Mouse (Mus musculus): ENCODE measurements around the gene Prrc2a. TPM values are rescaled to one million over a fixed set of nuclear protein-coding genes. Genes with fewer than 3 reads are reported as not detected.
A peak's percentile ranks its signal among the peaks of the same experiment; 100 is the strongest.

Prrc2a gene
- total and polyA plus RNA-seq, 3 experiments: 71.0 to 663 (median 87.6) TPM

- H3K27me3 ChIP-seq (ENCODE audit: control insufficient read depth in 1 of 2, insufficient read depth in 2 of 2, low read length in 2 of 2): no peaks in the 10 kb centered on the region
- peak; percentile 83 for DNase-seq (ENCODE audit: low read depth, low spot score)
- peak overlapping the region; percentile 96 for H3K27ac ChIP-seq (ENCODE audit: control insufficient read depth, low read depth, low read length)
- peaks cover 0 to 31% of the 10 kb centered on the region in 2 experiments; a peak in 2 of 4 replicates for H3K36me3 ChIP-seq (ENCODE audit: control insufficient read depth in 1 of 2, insufficient read depth in 2 of 2, low read length in 2 of 2)
- H3K4me1 ChIP-seq (ENCODE audit: control insufficient read depth in 1 of 2, insufficient read depth in 2 of 2, low read length in 2 of 2): peaks cover 22 to 36% of the 10 kb centered on the region in 2 experiments
- TF ChIP-seq TCF12 (IDR thresholded peaks at IDR 0.05; ENCODE audit: low read depth, low read length) (peak; percentile 12; the same call in 1 of the 2 replicates), ZC3H11A (IDR thresholded peaks at IDR 0.05; ENCODE audit: low read depth, low read length) (peak; percentile 85), GABPA (IDR thresholded peaks at IDR 0.05; ENCODE audit: low read depth, low read length) (no peak), MAZ (IDR thresholded peaks at IDR 0.05; ENCODE audit: low read depth, low read length) (peak; percentile 60; the same call in 1 of the 2 replicates), TAL1 (IDR thresholded peaks at IDR 0.05; ENCODE audit: low read length) (no peak), MAX (IDR thresholded peaks at IDR 0.05; ENCODE audit: low read length) (no peak), MYC (IDR thresholded peaks at IDR 0.05; ENCODE audit: low read depth, low read length) (0 out of 2 replicates have a peak, but pooled peaks have one; percentile 33), RAD21 (IDR thresholded peaks at IDR 0.05; ENCODE audit: low read depth, low read length) (peak; percentile 87), CTCF (IDR thresholded peaks at IDR 0.05 in 2 of 3, conservative IDR thresholded peaks at IDR 0.05 in 1 of 3; ENCODE audit: control insufficient read depth in 1 of 3, insufficient read depth in 1 of 3, low read depth in 2 of 3, low read length in 3 of 3, poor library complexity in 1 of 3, severe bottlenecking in 1 of 3) (peak; percentile 56 to 92 (median 82)), ETS1 (IDR thresholded peaks at IDR 0.05; ENCODE audit: low read depth, low read length) (peak; percentile 32; the same call in 1 of the 2 replicates), ZNF384 (IDR thresholded peaks at IDR 0.05; ENCODE audit: low read depth, low read length) (peak; percentile 93), GATA1 (IDR thresholded peaks at IDR 0.05; ENCODE audit: low read depth, low read length) (no peak), HCFC1 (IDR thresholded peaks at IDR 0.05; ENCODE audit: low read depth, low read length) (peak; percentile 52; the same call in 1 of the 2 replicates), SIN3A (IDR thresholded peaks at IDR 0.05; ENCODE audit: low read length) (peak; percentile 60; the same call in 1 of the 2 replicates), USF2 (IDR thresholded peaks at IDR 0.05; ENCODE audit: borderline replicate concordance in 1 of 2, insufficient read depth in 1 of 2, low read depth in 1 of 2, low read length in 2 of 2) (no peak), POLR2A (IDR thresholded peaks at IDR 0.05; ENCODE audit: control insufficient read depth in 1 of 2, insufficient read depth in 1 of 2, low read depth in 1 of 2, low read length in 2 of 2, poor library complexity in 1 of 2) (peak in 1 of 2 experiments; percentile 40; a peak in 1 of 4 replicates), SMC3 (IDR thresholded peaks at IDR 0.05; ENCODE audit: low read depth, low read length) (peak; percentile 87)
- H3K9me3 ChIP-seq (replicated peaks; ENCODE audit: insufficient read depth, low read length): no peaks in the 10 kb centered on the region
- H3K9ac ChIP-seq (ENCODE audit: control insufficient read depth, low read depth, low read length, poor library complexity, severe bottlenecking): peak overlapping the region; percentile 64
- H3K4me3 ChIP-seq (ENCODE audit: control insufficient read depth in 1 of 2, insufficient read depth in 1 of 2, low read depth in 2 of 2, low read length in 2 of 2): peak overlapping the region; percentile 22
- no peaks in the 10 kb centered on the region for H3K79me2 ChIP-seq (ENCODE audit: control insufficient read depth, insufficient read depth, low read length, poor library complexity)
Observed at GRCm38 (mm10) chr17:35105740-35106389, 58.8 kb downstream of the Prrc2a start.

DNA sequence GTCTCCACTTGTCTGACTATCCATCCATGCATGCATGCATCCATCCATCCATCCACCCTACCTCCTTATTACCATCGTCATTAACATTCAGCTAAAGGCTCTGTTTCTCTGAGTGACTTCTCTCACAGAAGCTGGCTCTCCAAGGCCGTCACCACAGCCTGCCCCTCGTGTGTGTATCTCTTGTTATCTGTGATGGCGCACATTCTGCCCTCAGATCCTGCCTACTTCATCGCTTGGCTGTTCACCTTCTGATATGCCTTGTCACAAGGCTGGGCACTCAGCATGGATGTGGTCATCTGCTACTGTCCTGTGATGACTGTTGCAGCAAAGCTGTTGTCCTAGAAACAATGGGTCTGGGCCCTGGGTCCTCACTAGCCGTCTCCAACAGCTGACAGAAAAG, 59.9 kb downstream of the Prrc2a start:
- peaks cover 22 to 36% of the 10 kb centered on the region in 2 experiments for H3K4me1 ChIP-seq (ENCODE audit: control insufficient read depth in 1 of 2, insufficient read depth in 2 of 2, low read length in 2 of 2)
- TF ChIP-seq RAD21 (IDR thresholded peaks at IDR 0.05; ENCODE audit: low read depth, low read length) (no peak), POLR2A (IDR thresholded peaks at IDR 0.05; ENCODE audit: control insufficient read depth in 1 of 2, insufficient read depth in 1 of 2, low read depth in 1 of 2, low read length in 2 of 2, poor library complexity in 1 of 2) (peak in 1 of 2 experiments; percentile 53; a peak in 1 of 4 replicates), TCF12 (IDR thresholded peaks at IDR 0.05; ENCODE audit: low read depth, low read length) (peak; percentile 91), TBP (IDR thresholded peaks at IDR 0.05; ENCODE audit: low read depth, low read length) (no peak; the same call in 1 of the 2 replicates), HCFC1 (IDR thresholded peaks at IDR 0.05; ENCODE audit: low read depth, low read length) (0 out of 2 replicates have a peak, but pooled peaks have one; percentile 33), MXI1 (IDR thresholded peaks at IDR 0.05; ENCODE audit: low read depth, low read length) (peak; percentile 60), SMC3 (IDR thresholded peaks at IDR 0.05; ENCODE audit: low read depth, low read length) (peak; percentile 6; the same call in 1 of the 2 replicates), POLR2AphosphoS5 (IDR thresholded peaks at IDR 0.05; ENCODE audit: borderline replicate concordance, low read depth, low read length) (no peak), BHLHE40 (IDR thresholded peaks at IDR 0.05; ENCODE audit: borderline replicate concordance, low read depth, low read length) (peak; percentile 25; the same call in 1 of the 2 replicates), GATA1 (IDR thresholded peaks at IDR 0.05; ENCODE audit: low read depth, low read length) (peak; percentile 91), MAX (IDR thresholded peaks at IDR 0.05; ENCODE audit: low read length) (peak; percentile 55), SIN3A (IDR thresholded peaks at IDR 0.05; ENCODE audit: low read length) (peak; percentile 69), MYC (IDR thresholded peaks at IDR 0.05; ENCODE audit: low read depth, low read length) (peak; percentile 48; the same call in 1 of the 2 replicates), USF1 (IDR thresholded peaks at IDR 0.05; ENCODE audit: low read depth, low read length) (peak; percentile 18; the same call in 1 of the 2 replicates), ZC3H11A (IDR thresholded peaks at IDR 0.05; ENCODE audit: low read depth, low read length) (no peak), ETS1 (IDR thresholded peaks at IDR 0.05; ENCODE audit: low read depth, low read length) (peak; percentile 79), CTCF (IDR thresholded peaks at IDR 0.05 in 2 of 3, conservative IDR thresholded peaks at IDR 0.05 in 1 of 3; ENCODE audit: control insufficient read depth in 1 of 3, insufficient read depth in 1 of 3, low read depth in 2 of 3, low read length in 3 of 3, poor library complexity in 1 of 3, severe bottlenecking in 1 of 3) (no peak), RCOR1 (IDR thresholded peaks at IDR 0.05; ENCODE audit: low read depth, low read length) (peak; percentile 21; the same call in 1 of the 2 replicates), CHD1 (IDR thresholded peaks at IDR 0.05; ENCODE audit: low read depth, low read length) (0 out of 2 replicates have a peak, but pooled peaks have one; percentile 41), ZMIZ1 (IDR thresholded peaks at IDR 0.05; ENCODE audit: low read depth, low read length) (no peak), MAZ (IDR thresholded peaks at IDR 0.05; ENCODE audit: low read depth, low read length) (peak; percentile 24; the same call in 1 of the 2 replicates), TAL1 (IDR thresholded peaks at IDR 0.05; ENCODE audit: low read length) (peak; percentile 98)

More for the DNA sequence above, 59.9 kb downstream of the Prrc2a start:
- Histone ChIP-seq H3K4me3 (ENCODE audit: control insufficient read depth in 1 of 2, insufficient read depth in 1 of 2, low read depth in 2 of 2, low read length in 2 of 2) (peak overlapping the region in 1 of 2 experiments; percentile 5; a peak in 1 of 4 replicates), H3K36me3 (ENCODE audit: control insufficient read depth in 1 of 2, insufficient read depth in 2 of 2, low read length in 2 of 2) (peaks cover 0 to 31% of the 10 kb centered on the region in 2 experiments; a peak in 2 of 4 replicates), H3K79me2 (ENCODE audit: control insufficient read depth, insufficient read depth, low read length, poor library complexity) (no peaks in the 10 kb centered on the region), H3K9me3 (replicated peaks; ENCODE audit: insufficient read depth, low read length) (no peaks in the 10 kb centered on the region), H3K27me3 (ENCODE audit: control insufficient read depth in 1 of 2, insufficient read depth in 2 of 2, low read length in 2 of 2) (no peaks in the 10 kb centered on the region), H3K9ac (ENCODE audit: control insufficient read depth, low read depth, low read length, poor library complexity, severe bottlenecking) (peak overlapping the region; percentile 64), H3K27ac (ENCODE audit: control insufficient read depth, low read depth, low read length) (peak overlapping the region; percentile 96)
- peak; percentile 83 for DNase-seq (ENCODE audit: low read depth, low spot score)
